Mouse (Mus musculus) CH12.LX (cell line): ENCODE results near the gene Olfr221. TPM values are rescaled to one million over a fixed set of nuclear protein-coding genes. Genes with fewer than 3 reads are reported as not detected.

Experiments
- DNase-seq: peaks from one replicate; pipeline ENCODE4 v3.0.0-alpha.2; 2013; ENCODE audit errors: extremely low read depth
- H3K27ac ChIP-seq: 2 replicates; pipeline ENCODE4 v1.5.1; 2012; ENCODE audit warnings: low read depth, mild to moderate bottlenecking, control low read depth, moderate library complexity; ENCODE audit not compliant: insufficient read depth
- H3K27me3 ChIP-seq: replicated peaks from 2 replicates; pipeline ENCODE3; 2012; ENCODE audit warnings: inconsistent platforms
- H3K36me3 ChIP-seq, 2 experiments: replicated peaks in 1 of 2; 2 replicates each; pipeline versions ENCODE3 to v1.6.1; 2012; ENCODE audit warnings: inconsistent platforms in 1 of 2, low read length in 1 of 2, mild to moderate bottlenecking in 1 of 2, mixed read lengths in 1 of 2, moderate library complexity in 1 of 2; ENCODE audit not compliant: control insufficient read depth in 1 of 2, insufficient read depth in 1 of 2
- H3K4me1 ChIP-seq, 2 experiments: 2 replicates each; pipeline ENCODE4 v1.6.1; 2012; ENCODE audit warnings: inconsistent platforms in 1 of 2, moderate library complexity in 1 of 2; ENCODE audit not compliant: insufficient read depth in 2 of 2, control insufficient read depth in 1 of 2
- H3K4me2 ChIP-seq: 2 replicates; pipeline ENCODE4 v1.6.1; 2012; ENCODE audit warnings: low read depth, mild to moderate bottlenecking, control low read depth; ENCODE audit not compliant: poor library complexity, insufficient read depth, severe bottlenecking
- H3K4me3 ChIP-seq, 3 experiments: fragments of 150-350 bp in 1 of 3; sonication (generic) in 1 of 3; replicated peaks in 1 of 3; 2 replicates each; pipeline versions ENCODE3 to v1.5.1; 2011 to 2012; ENCODE audit warnings: low read depth in 2 of 3, low read length in 2 of 3, mild to moderate bottlenecking in 2 of 3, moderate library complexity in 2 of 3, control low read depth in 1 of 3, improper control_type of control experiment in 1 of 3, inconsistent platforms in 1 of 3, mixed read lengths in 1 of 3; ENCODE audit not compliant: poor library complexity in 1 of 3
- H3K79me2 ChIP-seq: replicated peaks from 2 replicates; pipeline ENCODE4 v1.6.1; 2012; ENCODE audit warnings: mild to moderate bottlenecking, moderate library complexity; ENCODE audit not compliant: control insufficient read depth, poor library complexity, insufficient read depth, severe bottlenecking; ENCODE audit errors: extremely low read depth
- H3K9ac ChIP-seq: 2 replicates; pipeline ENCODE4 v1.6.1; 2012; ENCODE audit warnings: low read depth, mild to moderate bottlenecking, control low read depth, moderate library complexity; ENCODE audit not compliant: insufficient read depth
- H3K9me3 ChIP-seq: replicated peaks from 2 replicates; pipeline ENCODE3; 2012; ENCODE audit warnings: low read length, inconsistent platforms, mixed read lengths
- BHLHE40 ChIP-seq: IDR thresholded peaks from 2 replicates; pipeline ENCODE4 v1.6.1; 2011; ENCODE audit warnings: mild to moderate bottlenecking, low read depth, low read length, improper control_type of control experiment
- CHD1 ChIP-seq: IDR thresholded peaks from 2 replicates; pipeline ENCODE4 v1.6.1; 2012; ENCODE audit warnings: low read depth, low read length, improper control_type of control experiment, inconsistent platforms
- CHD2 ChIP-seq: IDR thresholded peaks from 2 replicates; pipeline ENCODE4 v1.6.1; 2011; ENCODE audit warnings: low read length, improper control_type of control experiment
- ELF1 ChIP-seq: IDR thresholded peaks from 2 replicates; pipeline ENCODE4 v1.6.1; 2014; ENCODE audit warnings: low read depth, mild to moderate bottlenecking, inconsistent platforms, low read length, improper control_type of control experiment
- EP300 ChIP-seq: IDR thresholded peaks from 2 replicates; pipeline ENCODE4 v1.6.1; 2011; ENCODE audit warnings: low read length, improper control_type of control experiment
- ETS1 ChIP-seq: conservative IDR thresholded peaks from 2 replicates; pipeline ENCODE4 v1.6.1; 2012; ENCODE audit warnings: low read depth, mild to moderate bottlenecking, inconsistent platforms, low read length, improper control_type of control experiment, moderate library complexity
- GABPA ChIP-seq: IDR thresholded peaks from 2 replicates; pipeline ENCODE4 v1.6.1; 2012; ENCODE audit warnings: low read depth, low read length, improper control_type of control experiment, inconsistent platforms; ENCODE audit not compliant: insufficient replicate concordance
- HCFC1 ChIP-seq: IDR thresholded peaks from 2 replicates; pipeline ENCODE4 v1.6.1; 2012; ENCODE audit warnings: low read depth, mild to moderate bottlenecking, inconsistent platforms, low read length, improper control_type of control experiment
- JUN ChIP-seq: IDR thresholded peaks from 2 replicates; pipeline ENCODE4 v1.6.1; 2011; ENCODE audit warnings: low read depth, mild to moderate bottlenecking, low read length, improper control_type of control experiment, moderate library complexity; ENCODE audit not compliant: insufficient read depth
- MAFK ChIP-seq: IDR thresholded peaks from 2 replicates; pipeline ENCODE4 v1.6.1; 2011; ENCODE audit warnings: low read length, improper control_type of control experiment; ENCODE audit not compliant: insufficient replicate concordance
- MAX ChIP-seq: IDR thresholded peaks from 2 replicates; pipeline ENCODE4 v1.6.1; 2011; ENCODE audit warnings: low read length, improper control_type of control experiment
- MAZ ChIP-seq: IDR thresholded peaks from 2 replicates; pipeline ENCODE4 v1.6.1; 2012; ENCODE audit warnings: low read depth, mild to moderate bottlenecking, inconsistent platforms, low read length, improper control_type of control experiment, moderate library complexity
- MYC ChIP-seq: IDR thresholded peaks from 2 replicates; pipeline ENCODE4 v1.6.1; 2011; ENCODE audit warnings: low read depth, mild to moderate bottlenecking, improper control_type of control experiment, low read length
- NELFE ChIP-seq: IDR thresholded peaks from 2 replicates; pipeline ENCODE4 v1.6.1; 2011; ENCODE audit warnings: low read depth, low read length, improper control_type of control experiment
- NRF1 ChIP-seq: IDR thresholded peaks from 2 replicates; pipeline ENCODE4 v1.6.1; 2014; ENCODE audit warnings: low read depth, mild to moderate bottlenecking, inconsistent platforms, low read length, improper control_type of control experiment, moderate library complexity
- PAX5 ChIP-seq: IDR thresholded peaks from 2 replicates; pipeline ENCODE4 v1.6.1; 2012; ENCODE audit warnings: low read length, inconsistent platforms, mixed read lengths
- POLR2A ChIP-seq: IDR thresholded peaks from 2 replicates; pipeline ENCODE4 v1.6.1; 2011; ENCODE audit warnings: low read depth, mild to moderate bottlenecking, improper control_type of control experiment, low read length
- POLR2AphosphoS2 ChIP-seq: IDR thresholded peaks from 2 replicates; pipeline ENCODE4 v1.6.1; 2011; ENCODE audit warnings: low read depth, low read length, improper control_type of control experiment
- RCOR1 ChIP-seq: conservative IDR thresholded peaks from 2 replicates; pipeline ENCODE4 v1.6.1; 2012; ENCODE audit warnings: low read depth, mild to moderate bottlenecking, inconsistent platforms, low read length, improper control_type of control experiment
- SIN3A ChIP-seq: IDR thresholded peaks from 2 replicates; pipeline ENCODE4 v1.6.1; 2012; ENCODE audit warnings: low read length, improper control_type of control experiment, inconsistent platforms
- TBP ChIP-seq: conservative IDR thresholded peaks from 2 replicates; pipeline ENCODE4 v1.6.1; 2011; ENCODE audit warnings: low read depth, low read length, improper control_type of control experiment
- USF1 ChIP-seq: IDR thresholded peaks from 2 replicates; pipeline ENCODE4 v1.6.1; 2014; ENCODE audit warnings: low read depth, mild to moderate bottlenecking, inconsistent platforms, low read length, improper control_type of control experiment
- USF2 ChIP-seq: conservative IDR thresholded peaks from 2 replicates; pipeline ENCODE4 v1.6.1; 2011; ENCODE audit warnings: low read depth, low read length, improper control_type of control experiment
- ZKSCAN1 ChIP-seq: IDR thresholded peaks from 2 replicates; pipeline ENCODE4 v1.6.1; 2012; ENCODE audit warnings: low read depth, inconsistent platforms, low read length, improper control_type of control experiment, borderline replicate concordance
- dilution Hi-C: fragments of 300-500 bp; cut with MboI; formaldehyde crosslinking; loops from 2 replicates; pipeline ENCODE4 v1.14.3; 2020; ENCODE audit warnings: low sequenced_read_pairs; ENCODE audit not compliant: extremely low pct_unique_long_range_greater_than_20kb, extremely low pct_ligation_motif_present
- in situ Hi-C: fragments of 300-500 bp; cut with MboI; formaldehyde crosslinking; loops from 3 replicates; pipeline ENCODE4 v1.14.3; 2019; ENCODE audit warnings: low sequenced_read_pairs, low pct_ligation_motif_present, low pct_unique_long_range_greater_than_20kb, mixed read lengths
- polyA plus RNA-seq: library from polyadenylated mRNA; unstranded; fragments of >175 nt; gene quantifications from 2 replicates; pipeline ENCODE4 v1.2.1, GENCODE M21; 2012; ENCODE audit warnings: low read depth; ENCODE audit not compliant: insufficient read length
- total RNA-seq, 2 experiments: library from RNA; depleted of rRNA; stranded (reverse); fragments of 300-350 nt in 1 of 2; fragments of >200 nt in 1 of 2; gene quantifications; 2 replicates each; pipeline ENCODE4 v1.2.3; 2012 to 2014

Olfr221 gene
- total and polyA plus RNA-seq, 3 experiments: not detected

GRCm38 (mm10) chr14:52014761-52015311, 27.4 kb downstream of the Olfr221 start:
- H3K27me3 ChIP-seq: no peaks in the 10 kb centered on the region

DNA sequence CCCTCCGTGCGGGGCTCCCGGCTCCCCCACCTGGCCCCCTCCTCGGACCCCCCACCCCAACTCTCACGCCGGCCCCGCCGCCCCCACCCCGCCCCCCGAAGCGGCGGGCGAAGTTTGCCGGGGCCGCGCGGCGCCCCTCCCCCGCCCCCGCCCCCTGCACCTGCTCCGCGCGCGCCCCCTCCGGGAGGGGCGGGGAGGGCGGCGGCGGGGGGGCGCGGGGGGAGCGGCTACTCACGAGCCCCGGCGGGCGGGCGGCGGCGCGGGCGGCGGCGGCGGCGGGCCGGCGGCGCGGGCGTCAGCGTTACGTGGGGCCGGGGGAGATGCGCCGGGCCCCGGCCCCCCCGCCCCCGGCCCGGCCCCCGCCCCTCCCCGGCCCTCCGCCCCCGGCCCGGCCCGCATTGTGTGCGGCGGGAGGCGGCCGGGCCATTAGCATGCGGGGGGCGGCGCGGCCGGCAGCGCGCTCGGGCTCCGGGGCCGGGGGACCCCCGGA, 27.9 kb downstream of the Olfr221 start:
- Histone ChIP-seq H3K79me2 (no peaks in the 10 kb centered on the region; the same call in 1 of the 2 replicates), H3K9me3 (no peaks in the 10 kb centered on the region), H3K9ac (peak overlapping the region; percentile 96), H3K4me2 (peak overlapping the region; percentile 85), H3K27ac (no peak overlapping the region), H3K4me1 (peaks cover 15 to 51% of the 10 kb centered on the region in 2 experiments), H3K4me3 (peak overlapping the region in 2 of 3 experiments; percentile 60 to 79), H3K36me3 (peaks cover 2 to 21% of the 10 kb centered on the region in 2 experiments), H3K27me3 (no peaks in the 10 kb centered on the region)
- DNase-seq: no peak
- in situ Hi-C loops (no loop called here), dilution Hi-C loops (no loop called here)
- TF ChIP-seq SIN3A (no peak), USF2 (no peak), BHLHE40 (no peak), MAZ (no peak), USF1 (no peak), NRF1 (no peak)

More at GRCm38 (mm10) chr14:52014761-52015311, 27.4 kb downstream of the Olfr221 start:
- Histone ChIP-seq H3K36me3 (peaks cover 0 to 17% of the 10 kb centered on the region in 2 experiments), H3K4me3 (peak overlapping the region; percentile 60 to 89 (median 79)), H3K27ac (no peak overlapping the region), H3K4me1 (peaks cover 14 to 49% of the 10 kb centered on the region in 2 experiments), H3K79me2 (no peaks in the 10 kb centered on the region; the same call in 1 of the 2 replicates), H3K4me2 (peak overlapping the region; percentile 85), H3K9ac (peak overlapping the region; percentile 96), H3K9me3 (no peaks in the 10 kb centered on the region)
- no peak for DNase-seq
- TF ChIP-seq MAX (no peak), CHD1 (no peak), CHD2 (0 out of 2 replicates have a peak, but pooled peaks have one; percentile 31), ELF1 (peak; percentile 53), GABPA (no peak), JUN (no peak), POLR2A (peak; percentile 47; the same call in 1 of the 2 replicates), TBP (no peak), NELFE (0 out of 2 replicates have a peak, but pooled peaks have one; percentile 23), BHLHE40 (no peak), POLR2AphosphoS2 (no peak), PAX5 (no peak), USF2 (no peak), RCOR1 (no peak), EP300 (no peak), ZKSCAN1 (no peak), NRF1 (no peak), ETS1 (no peak), HCFC1 (peak; percentile 27; the same call in 1 of the 2 replicates), MAFK (no peak), MYC (no peak), MAZ (peak; percentile 76; the same call in 1 of the 2 replicates), SIN3A (peak; percentile 54; the same call in 1 of the 2 replicates)
- dilution Hi-C loops (no loop called here), in situ Hi-C loops (no loop called here)
